Mouse (Mus musculus) liver, embryonic 15.5 days (tissue): ENCODE results near the gene C330021F23Rik. TPM values are rescaled to one million over a fixed set of nuclear protein-coding genes. Genes with fewer than 3 reads are reported as not detected.

Experiments used
- ATAC-seq: fragments of 200-750 bp; cut with Nextera tagmentation; 2 replicates; pipeline ENCODE4 v1.8.0; 2017; ENCODE audit warnings: moderate number of reproducible peaks, mild to moderate bottlenecking, moderate library complexity; ENCODE audit not compliant: insufficient read depth
- H3K27ac ChIP-seq: fragments of 300-500 bp; sonication (generic); replicated peaks from 2 replicates; pipeline ENCODE4 v1.5.1; 2015; ENCODE audit warnings: mild to moderate bottlenecking, inconsistent platforms
- H3K27me3 ChIP-seq: fragments of 300-500 bp; sonication (generic); 2 replicates; pipeline ENCODE4 v1.6.1; 2015; ENCODE audit warnings: mild to moderate bottlenecking, inconsistent platforms
- H3K36me3 ChIP-seq: fragments of 300-500 bp; sonication (generic); replicated peaks from 2 replicates; pipeline ENCODE4 v1.6.1; 2015; ENCODE audit warnings: moderate library complexity, mild to moderate bottlenecking, inconsistent platforms
- H3K4me1 ChIP-seq: fragments of 300-500 bp; sonication (generic); replicated peaks from 2 replicates; pipeline ENCODE4 v1.6.1; 2015; ENCODE audit warnings: inconsistent platforms
- H3K4me2 ChIP-seq: fragments of 300-500 bp; sonication (generic); 2 replicates; pipeline ENCODE4 v1.6.1; 2015; ENCODE audit warnings: moderate library complexity, mild to moderate bottlenecking, inconsistent platforms
- H3K4me3 ChIP-seq: fragments of 300-500 bp; sonication (generic); replicated peaks from 2 replicates; pipeline ENCODE4 v1.5.1; 2015; ENCODE audit warnings: mild to moderate bottlenecking, inconsistent platforms
- H3K9ac ChIP-seq: fragments of 300-500 bp; sonication (generic); 2 replicates; pipeline ENCODE4 v1.6.1; 2015; ENCODE audit warnings: moderate library complexity, mild to moderate bottlenecking, inconsistent platforms
- H3K9me3 ChIP-seq: fragments of 300-500 bp; sonication (generic); replicated peaks from 2 replicates; pipeline ENCODE4 v1.6.1; 2016; ENCODE audit warnings: inconsistent platforms
- WGBS: fragments of 180-500 bp; shearing (Covaris S2); methylation state at CpG from one replicate; pipeline ENCODE4 v1.1.7; 2015; ENCODE audit warnings: mixed read lengths; ENCODE audit not compliant: insufficient replicate concordance; 5-methylcytosine and 5-hydroxymethylcytosine counted together
- polyA plus RNA-seq: library from polyadenylated mRNA; unstranded; fragments of >200 nt; fragmentation: Nextera tagmentation; extraction: Ambion mirVana; gene quantifications from 2 replicates; pipeline ENCODE4 v1.2.1, GENCODE M21; 2015

C330021F23Rik gene
- polyA plus RNA-seq, 1 experiment from 2014 or later: 4.4 TPM

GRCm38 (mm10) chr8:3621199-3621970, 53.6 kb downstream of the C330021F23Rik start, which contains the start of the genes Xab2 and Pet100:
Gene Xab2 (minus strand): TSS chr8:3621316.
Gene Pet100 (plus strand): TSS chr8:3621548.
- Histone ChIP-seq H3K4me1 (peaks cover 31% of the 10 kb centered on the region), H3K9ac (peak within 1 kb of the TSS; percentile 75), H3K4me3 (peak within 1 kb of the TSS; percentile 94), H3K9me3 (no peaks in the 10 kb centered on the region), H3K4me2 (peak within 1 kb of the TSS; percentile 82), H3K36me3 (peaks cover 23% of the 10 kb centered on the region), H3K27ac (peak within 1 kb of the TSS; percentile 64), H3K27me3 (no peaks in the 10 kb centered on the region)
- peak; percentile 96 for ATAC-seq
- WGBS: under 1% methylated on average over 37 of the region's 37 CpGs

- no peaks in the 10 kb centered on the region for H3K27me3 ChIP-seq
- peaks cover 31% of the 10 kb centered on the region for H3K4me1 ChIP-seq
- H3K4me2 ChIP-seq: peak overlapping the region; percentile 82
- no peak for ATAC-seq
- H3K9me3 ChIP-seq: no peaks in the 10 kb centered on the region
- peaks cover 17% of the 10 kb centered on the region for H3K36me3 ChIP-seq
- peak overlapping the region; percentile 68; the same call in 1 of the 2 replicates for H3K9ac ChIP-seq
- H3K27ac ChIP-seq: no peak overlapping the region
- H3K4me3 ChIP-seq: peak overlapping the region; percentile 94
- WGBS: 63% methylated on average over 8 of the region's 8 CpGs
Observed at GRCm38 (mm10) chr8:3622119-3622518, 54.3 kb downstream of the C330021F23Rik start.

GRCm38 (mm10) chr8:3625445-3625844, 57.7 kb downstream of the C330021F23Rik start, which contains the start of gene Pcp2:
Gene Pcp2 (minus strand): TSS chr8:3625545.
- H3K27me3 ChIP-seq: peaks cover 18% of the 10 kb centered on the region
- H3K36me3 ChIP-seq: no peaks in the 10 kb centered on the region
- H3K27ac ChIP-seq: no peak within 1 kb of the TSS
- no peak for ATAC-seq
- H3K9me3 ChIP-seq: no peaks in the 10 kb centered on the region
- H3K4me3 ChIP-seq: no peak within 1 kb of the TSS
- H3K9ac ChIP-seq: no peak within 1 kb of the TSS
- peaks cover 17% of the 10 kb centered on the region for H3K4me1 ChIP-seq
- 56% methylated on average over 1 of the region's 1 CpGs for WGBS
- H3K4me2 ChIP-seq: no peak within 1 kb of the TSS

GRCm38 (mm10) chr8:3626971-3627370, 59.2 kb downstream of the C330021F23Rik start:
- 17% methylated on average over 5 of the region's 5 CpGs for WGBS
- no peaks in the 10 kb centered on the region for H3K9me3 ChIP-seq
- no peak overlapping the region for H3K4me2 ChIP-seq
- no peak overlapping the region for H3K27ac ChIP-seq
- no peak overlapping the region for H3K9ac ChIP-seq
- H3K4me3 ChIP-seq: no peak overlapping the region
- no peak for ATAC-seq
- H3K4me1 ChIP-seq: peaks cover 23% of the 10 kb centered on the region
- H3K36me3 ChIP-seq: no peaks in the 10 kb centered on the region
- peaks cover 22% of the 10 kb centered on the region for H3K27me3 ChIP-seq

DNA sequence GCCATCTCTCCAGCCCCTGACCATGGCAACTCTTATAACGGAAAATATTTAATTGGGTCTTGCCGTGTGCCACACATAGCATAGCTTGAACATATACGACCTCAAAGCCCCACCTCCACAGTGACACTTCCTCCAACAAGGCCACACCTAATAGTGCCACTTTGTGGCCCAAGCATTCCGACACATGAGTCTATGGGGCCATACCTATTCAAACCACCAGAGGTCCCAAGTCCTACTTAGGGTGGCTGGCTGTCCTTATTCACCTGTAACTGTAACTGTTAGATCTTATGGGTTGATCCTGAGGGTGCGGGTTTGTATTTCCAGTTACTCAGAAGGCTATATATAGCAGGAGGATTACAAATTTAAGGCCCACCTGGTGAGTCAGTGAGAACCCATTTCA, 60.2 kb downstream of the C330021F23Rik start:
- Histone ChIP-seq H3K4me3 (no peak overlapping the region), H3K9me3 (no peaks in the 10 kb centered on the region), H3K4me1 (peaks cover 21% of the 10 kb centered on the region), H3K36me3 (peaks cover under 1% of the 10 kb centered on the region), H3K27ac (no peak overlapping the region), H3K27me3 (peaks cover 22% of the 10 kb centered on the region), H3K4me2 (no peak overlapping the region), H3K9ac (no peak overlapping the region)
- ATAC-seq: no peak
- WGBS: 40% methylated on average over 5 of the region's 5 CpGs

GRCm38 (mm10) chr8:3630647-3631477, 63.1 kb downstream of the C330021F23Rik start, which contains the start of gene Stxbp2:
Gene Stxbp2 (plus strand): TSS chr8:3630955.
- Histone ChIP-seq H3K4me2 (peak within 1 kb of the TSS; percentile 86), H3K27me3 (peaks cover 22% of the 10 kb centered on the region), H3K9ac (peak within 1 kb of the TSS; percentile 68), H3K4me3 (peak within 1 kb of the TSS; percentile 81), H3K4me1 (peaks cover 21% of the 10 kb centered on the region), H3K27ac (peak within 1 kb of the TSS; percentile 42), H3K36me3 (peaks cover 28% of the 10 kb centered on the region), H3K9me3 (no peaks in the 10 kb centered on the region)
- peak; percentile 88 for ATAC-seq
- WGBS: 4% methylated on average over 47 of the region's 47 CpGs

GRCm38 (mm10) chr8:3631478-3631875, 63.7 kb downstream of the C330021F23Rik start:
- peak; percentile 53 for ATAC-seq
- Histone ChIP-seq H3K27ac (peak overlapping the region; percentile 42), H3K27me3 (peaks cover 22% of the 10 kb centered on the region), H3K36me3 (peaks cover 34% of the 10 kb centered on the region), H3K9me3 (no peaks in the 10 kb centered on the region), H3K4me1 (peaks cover 21% of the 10 kb centered on the region), H3K4me2 (peak overlapping the region; percentile 86), H3K9ac (peak overlapping the region; percentile 68), H3K4me3 (peak overlapping the region; percentile 81)
- WGBS: 2% methylated on average over 8 of the region's 8 CpGs

Other genes with a start within 250 kb of the C330021F23Rik start
- gene A430078G23Rik, start 214.6 kb upstream of the C330021F23Rik start, polyA plus RNA-seq: 1.2 TPM in 2 replicates
- 1.8 and 2.2 TPM in 2 replicates for gene Arhgef18, start 175.0 kb upstream of the C330021F23Rik start, polyA plus RNA-seq
- gene Pex11g, start 100.3 kb upstream of the C330021F23Rik start, polyA plus RNA-seq: 6.7 and 8.0 TPM in 2 replicates
- gene Tex45, start 97.1 kb upstream of the C330021F23Rik start, polyA plus RNA-seq: not detected in 2 replicates
- gene Zfp358, start 74.9 kb upstream of the C330021F23Rik start, polyA plus RNA-seq: 4.8 and 5.8 TPM in 2 replicates
- 21.4 and 25.0 TPM in 2 replicates for gene Mcoln1, start 67.5 kb upstream of the C330021F23Rik start, polyA plus RNA-seq
- 9.2 and 11.9 TPM in 2 replicates for gene Pnpla6, start 52.6 kb upstream of the C330021F23Rik start, polyA plus RNA-seq
- 1.7 and 1.9 TPM in 2 replicates for gene Camsap3, start 19.3 kb downstream of the C330021F23Rik start, polyA plus RNA-seq
- 27.3 and 31.0 TPM in 2 replicates for gene Xab2, start 53.3 kb downstream of the C330021F23Rik start, polyA plus RNA-seq
- 49.8 and 72.1 TPM in 2 replicates for gene Pet100, start 53.6 kb downstream of the C330021F23Rik start, polyA plus RNA-seq
- gene Pcp2, start 57.6 kb downstream of the C330021F23Rik start, polyA plus RNA-seq: 0.09 and 0.22 TPM in 2 replicates
- gene Stxbp2, start 63.0 kb downstream of the C330021F23Rik start, polyA plus RNA-seq: 49.8 and 50.7 TPM in 2 replicates
- not detected in 2 replicates for gene Retn, start 87.8 kb downstream of the C330021F23Rik start, polyA plus RNA-seq
- gene Mcemp1, start 97.8 kb downstream of the C330021F23Rik start, polyA plus RNA-seq: 8.2 and 8.9 TPM in 2 replicates
- gene Fcor, start 104.4 kb downstream of the C330021F23Rik start, polyA plus RNA-seq: 2.6 and 3.5 TPM in 2 replicates
- gene Trappc5, start 108.3 kb downstream of the C330021F23Rik start, polyA plus RNA-seq: 13.2 and 15.1 TPM in 2 replicates
- gene Fcer2a, start 126.2 kb downstream of the C330021F23Rik start, polyA plus RNA-seq: 0.05 and 0.08 TPM in 2 replicates
- 6.7 and 9.3 TPM in 2 replicates for gene Clec4g, start 152.7 kb downstream of the C330021F23Rik start, polyA plus RNA-seq
- gene Cd209a, start 181.0 kb downstream of the C330021F23Rik start, polyA plus RNA-seq: 0.18 and 0.23 TPM in 2 replicates